Comparison of ENCODE assay signal across 20 mouse cellular contexts in the genomic region with DNA sequence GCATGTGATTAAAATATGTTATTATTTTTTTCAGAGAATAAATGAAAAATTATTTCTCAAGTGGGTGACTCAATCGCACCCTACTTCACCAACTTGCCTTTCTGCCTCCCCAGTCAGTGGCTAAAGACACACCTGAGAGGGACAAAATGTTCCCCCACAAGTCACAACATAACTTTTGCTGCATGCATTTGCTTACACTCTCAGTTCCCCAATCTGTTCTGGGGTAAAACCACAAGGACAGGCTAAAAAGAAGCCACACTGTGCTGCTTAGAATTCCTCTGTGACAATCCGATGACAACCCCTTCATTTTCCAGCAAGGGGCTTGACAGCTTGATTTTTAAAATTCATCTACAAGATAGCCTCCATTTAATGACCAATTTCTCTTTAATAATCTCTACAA. TPM values are rescaled to one million over a fixed set of nuclear protein-coding genes. Genes with fewer than 3 reads are reported as not detected.
DNase-seq lines count a peak whose midpoint lies in the region; ATAC-seq lines count a peak whose summit lies in the region.
"Had no signal": no experiment of that assay in that cellular context is flagged by ENCODE, and none has a peak within 500 bp of the region (broad histone marks: within the 10 kb centered on the region; RNA-seq: fewer than 3 reads in every experiment).

No protein-coding gene starts in this region.

- H3K27me3 ChIP-seq in midbrain, embryonic 11.5 days (ENCODE audit: control insufficient read depth, insufficient read depth, low read length), result no peaks in the 10 kb centered on the region
- H3K27me3 ChIP-seq in midbrain, embryonic 14.5 days (ENCODE audit: control insufficient read depth, insufficient read depth, low read length), result no peaks in the 10 kb centered on the region
- H3K27me3 ChIP-seq: embryonic facial prominence, embryonic 12.5 days; forebrain, embryonic 12.5 days; heart, embryonic 13.5 days; hindbrain, embryonic 13.5 days had no signal

- peak; percentile 37 for DNase-seq in midbrain, embryonic 11.5 days (ENCODE audit: low spot score, missing footprints)
- DNase-seq in midbrain, embryonic 14.5 days, result no peak
- DNase-seq in B cell, adult 2 months, result peak; percentile 67 to 73
- DNase-seq in gastrocnemius, adult 18-20 months (ENCODE audit: low spot score), result no peak
- DNase-seq in cerebellum, postnatal 4 days (ENCODE audit: low spot score in 2 of 2), result no peak
- DNase-seq: adrenal gland, postnatal 14 days; cerebellum, adult 18-20 months; cerebellum, postnatal 10 days; gastrocnemius, postnatal 25 days; heart, adult 11 months had no signal

- H3K9ac ChIP-seq in midbrain, embryonic 11.5 days (ENCODE audit: low read length), result no peak overlapping the region
- no peak overlapping the region for H3K9ac ChIP-seq in midbrain, embryonic 14.5 days (replicated peaks; ENCODE audit: low read length)
- H3K9ac ChIP-seq: embryonic facial prominence, embryonic 12.5 days; forebrain, embryonic 12.5 days; heart, embryonic 13.5 days; hindbrain, embryonic 13.5 days had no signal

- no peak for ATAC-seq in midbrain, embryonic 11.5 days (ENCODE audit: low FRiP score)
- no peak for ATAC-seq in midbrain, embryonic 14.5 days (ENCODE audit: low FRiP score, low TSS enrichment)
- peak; percentile 54 for ATAC-seq in granulocyte monocyte progenitor cell, adult 5-6 weeks (replicated peaks; ENCODE audit: poor library complexity, severe bottlenecking)
- peak; percentile 51; the same call in 1 of the 2 replicates for ATAC-seq in neutrophil, adult 5-6 weeks (ENCODE audit: extremely low read depth, insufficient number of reproducible peaks, low FRiP score, poor library complexity, severe bottlenecking)
- ATAC-seq: CD4-positive, CD25-positive, alpha-beta regulatory T cell, adult 4 months; forebrain, embryonic 16.5 days; hindbrain, postnatal 0 days had no signal

- H3K4me3 ChIP-seq in midbrain, embryonic 11.5 days (ENCODE audit: low read depth, low read length), result no peak overlapping the region
- H3K4me3 ChIP-seq in midbrain, embryonic 14.5 days (replicated peaks; ENCODE audit: low read depth, low read length), result no peak overlapping the region
- H3K4me3 ChIP-seq: embryonic facial prominence, embryonic 12.5 days; forebrain, embryonic 12.5 days; heart, embryonic 13.5 days; hindbrain, embryonic 13.5 days had no signal

- no peaks in the 10 kb centered on the region for H3K36me3 ChIP-seq in midbrain, embryonic 11.5 days (ENCODE audit: control insufficient read depth, insufficient read depth, low read length)
- H3K36me3 ChIP-seq in midbrain, embryonic 14.5 days (ENCODE audit: control insufficient read depth, insufficient read depth, low read length), result no peaks in the 10 kb centered on the region
- H3K36me3 ChIP-seq: embryonic facial prominence, embryonic 12.5 days; forebrain, embryonic 12.5 days; heart, embryonic 13.5 days; hindbrain, embryonic 13.5 days had no signal

- H3K9me3 ChIP-seq in midbrain, embryonic 11.5 days (ENCODE audit: control insufficient read depth, low read length), result peaks cover 6% of the 10 kb centered on the region; the same call in 1 of the 2 replicates
- no peaks in the 10 kb centered on the region for H3K9me3 ChIP-seq in midbrain, embryonic 14.5 days (ENCODE audit: control insufficient read depth, low read length)
- H3K9me3 ChIP-seq: forebrain, embryonic 12.5 days had no signal

- H3K4me1 ChIP-seq in midbrain, embryonic 11.5 days (ENCODE audit: control insufficient read depth, insufficient read depth, low read length), result no peaks in the 10 kb centered on the region
- no peaks in the 10 kb centered on the region; the same call in 1 of the 2 replicates for H3K4me1 ChIP-seq in midbrain, embryonic 14.5 days (ENCODE audit: control insufficient read depth, insufficient read depth, low read length)
- H3K4me1 ChIP-seq: embryonic facial prominence, embryonic 12.5 days; heart, embryonic 13.5 days had no signal

- H3K4me2 ChIP-seq in midbrain, embryonic 11.5 days, result no peak overlapping the region
- no peak overlapping the region for H3K4me2 ChIP-seq in midbrain, embryonic 14.5 days (ENCODE audit: low read length)
- H3K4me2 ChIP-seq: embryonic facial prominence, embryonic 12.5 days; forebrain, embryonic 12.5 days; heart, embryonic 13.5 days; hindbrain, embryonic 13.5 days had no signal

- WGBS in midbrain, embryonic 11.5 days, result 95% methylated on average over 2 of the region's 2 CpGs
- WGBS in midbrain, embryonic 14.5 days, result 89% methylated on average over 2 of the region's 2 CpGs

- no peak overlapping the region for H3K27ac ChIP-seq in midbrain, embryonic 11.5 days (ENCODE audit: low read depth, low read length)
- no peak overlapping the region for H3K27ac ChIP-seq in midbrain, embryonic 14.5 days (replicated peaks; ENCODE audit: low read depth, low read length)
- H3K27ac ChIP-seq: embryonic facial prominence, embryonic 12.5 days; forebrain, embryonic 12.5 days; heart, embryonic 13.5 days; hindbrain, embryonic 13.5 days; hindbrain, postnatal 0 days had no signal

RNA-seq across cellular contexts. Expression of gene Sorl1, which starts 22.4 kb away (rescaled TPM):
- 3.1 and 3.8 TPM in 2 replicates for polyA plus RNA-seq in midbrain, embryonic 11.5 days (2014; fragmentation: Nextera tagmentation; extraction: Ambion mirVana)
- polyA plus RNA-seq in midbrain, embryonic 14.5 days (2014; fragmentation: Nextera tagmentation; extraction: Ambion mirVana), result 8.3 and 8.8 TPM in 2 replicates
- total RNA-seq in granulocyte monocyte progenitor cell, adult 5-6 weeks (2014; fragmentation: Nextera tagmentation), result 19.1 and 22.0 TPM in 2 replicates
- total RNA-seq in granulocyte monocyte progenitor cell, adult 5-6 weeks (2017), result 29.8 and 45.2 TPM in 2 replicates
- 731 and 761 TPM in 2 replicates for total RNA-seq in neutrophil, adult 5-6 weeks (2017)
- total RNA-seq in gastrocnemius, adult 18-20 months (2021), result 10 to 100 TPM; 37.8 to 38.9 TPM
- total RNA-seq: MEL had no signal

Comparison
In these comparisons a context has a peak if more than half of its experiments do, and no peak if none do; other contexts are left out.
1. DNase-seq: peak in midbrain, embryonic 11.5 days (single experiment) and B cell, adult 2 months (2 of 2); none in midbrain, embryonic 14.5 days (single experiment), gastrocnemius, adult 18-20 months (single experiment) and cerebellum, postnatal 4 days (0 of 2).
2. ATAC-seq: peak in granulocyte monocyte progenitor cell, adult 5-6 weeks (single experiment) and neutrophil, adult 5-6 weeks (single experiment); none in midbrain, embryonic 11.5 days (single experiment) and midbrain, embryonic 14.5 days (single experiment).
3. RNA of gene Sorl1, which starts 22.4 kb away (total RNA-seq): 731 to 761 TPM in neutrophil, adult 5-6 weeks; 19.1 to 45.2 TPM in granulocyte monocyte progenitor cell, adult 5-6 weeks and 37.8 to 38.9 TPM in gastrocnemius, adult 18-20 months; every median in the first group is over 10 times any median in the second.